Mouse (Mus musculus): ENCODE measurements at regions not wholly inside any gene's neighbourhood (a gene's known extent, or its start where the extent isn't known, plus 50 kb on each side); places are given as distances from the start of the nearest gene placed in this dataset.

DNA sequence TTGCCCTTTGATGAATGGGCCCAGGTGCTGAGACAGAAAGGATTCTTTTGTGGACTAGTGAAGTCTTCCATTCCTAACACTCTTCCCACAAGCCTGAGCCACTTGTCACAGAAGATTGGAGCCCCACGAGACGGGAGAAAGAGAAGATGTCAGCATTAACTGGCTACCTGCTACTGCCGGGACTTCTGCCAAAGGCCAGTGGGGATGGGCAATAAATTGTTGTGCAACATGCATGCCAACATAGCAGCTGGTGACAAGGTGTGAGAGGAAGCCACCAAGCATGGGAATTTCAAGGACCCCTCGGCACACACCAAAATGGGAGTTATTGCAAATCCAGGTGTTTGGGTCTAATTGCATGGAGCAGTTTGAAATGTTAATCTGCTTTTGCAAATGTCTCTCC, 63.6 kb upstream of the Rpl10-ps3 start:
- TF ChIP-seq CTCF (IDR thresholded peaks at IDR 0.05; ENCODE audit: insufficient read depth, low read depth, low read length) (no peak), POLR2A (IDR thresholded peaks at IDR 0.05; ENCODE audit: insufficient read depth, low read depth, low read length) (no peak)
